Mouse (Mus musculus) lung, adult 2 months (tissue): ENCODE measurements at regions not wholly inside any gene's neighbourhood (a gene's known extent, or its start where the extent isn't known, plus 50 kb on each side); places are given as distances from the start of the nearest gene placed in this dataset.

Experiments used
- CTCF ChIP-seq: fragments of 200-500 bp; IDR thresholded peaks from 2 replicates; pipeline ENCODE4 v1.5.1; 2011; ENCODE audit warnings: mild to moderate bottlenecking, low read length, control low read depth; ENCODE audit not compliant: insufficient read depth
- POLR2A ChIP-seq: fragments of 200-500 bp; IDR thresholded peaks from 2 replicates; pipeline ENCODE4 v1.6.1; 2011; ENCODE audit warnings: low read depth, mild to moderate bottlenecking, control low read depth, low read length, borderline replicate concordance; ENCODE audit errors: extremely low read depth

DNA sequence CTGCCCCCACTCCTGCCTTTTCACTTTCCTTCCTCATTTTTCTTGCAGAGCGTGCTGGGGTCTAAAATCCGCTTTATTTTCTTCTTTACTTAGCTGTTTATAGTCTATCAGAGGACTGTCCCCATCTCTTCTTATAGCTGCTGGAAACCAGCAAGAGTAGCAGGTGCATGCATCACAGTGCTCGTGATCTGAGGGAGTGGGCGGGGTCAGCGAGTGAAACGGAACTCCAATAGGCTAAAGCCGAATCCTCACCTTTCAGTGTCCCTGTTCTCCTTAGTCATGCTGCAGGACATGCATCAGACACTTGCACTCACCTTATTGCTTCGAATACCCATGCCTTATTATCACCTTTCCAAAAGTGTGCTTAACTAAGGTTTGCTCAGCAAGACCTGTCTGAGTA, 1095.3 kb downstream of the Synb start:
- TF ChIP-seq POLR2A, result no peak
- no peak for TF ChIP-seq CTCF
